Mouse (Mus musculus) liver, embryonic 13.5 days (tissue): ENCODE results near the gene Macrod1. TPM values are rescaled to one million over a fixed set of nuclear protein-coding genes. Genes with fewer than 3 reads are reported as not detected.

ENCODE experiments used
- ATAC-seq: fragments of 200-750 bp; cut with Nextera tagmentation; 2 replicates; pipeline ENCODE4 v1.8.0; 2017; ENCODE audit warnings: low read depth, mild to moderate bottlenecking, moderate number of reproducible peaks, moderate library complexity
- DNase-seq: peaks from one replicate; pipeline ENCODE4 v3.0.0; 2022
- H3K27ac ChIP-seq: fragments of 300-500 bp; sonication (generic); 2 replicates; pipeline ENCODE4 v1.5.1; 2015; ENCODE audit warnings: moderate library complexity, mild to moderate bottlenecking, inconsistent platforms
- H3K27me3 ChIP-seq: fragments of 300-500 bp; sonication (generic); 2 replicates; pipeline ENCODE4 v1.6.1; 2015; ENCODE audit warnings: mild to moderate bottlenecking, inconsistent platforms
- H3K36me3 ChIP-seq: fragments of 300-500 bp; sonication (generic); 2 replicates; pipeline ENCODE4 v1.6.1; 2015; ENCODE audit warnings: mild to moderate bottlenecking, inconsistent platforms
- H3K4me1 ChIP-seq: fragments of 300-500 bp; sonication (generic); replicated peaks from 2 replicates; pipeline ENCODE4 v1.6.1; 2015; ENCODE audit warnings: inconsistent platforms
- H3K4me2 ChIP-seq: fragments of 300-500 bp; sonication (generic); 2 replicates; pipeline ENCODE4 v1.6.1; 2015; ENCODE audit warnings: inconsistent platforms, mild to moderate bottlenecking, moderate library complexity
- H3K4me3 ChIP-seq: fragments of 300-500 bp; sonication (generic); replicated peaks from 2 replicates; pipeline ENCODE4 v1.5.1; 2015; ENCODE audit warnings: mild to moderate bottlenecking, inconsistent platforms
- H3K9ac ChIP-seq: fragments of 300-500 bp; sonication (generic); 2 replicates; pipeline ENCODE4 v1.6.1; 2015; ENCODE audit warnings: mild to moderate bottlenecking, inconsistent platforms
- H3K9me3 ChIP-seq: fragments of 300-500 bp; sonication (generic); replicated peaks from 2 replicates; pipeline ENCODE4 v1.6.1; 2016; ENCODE audit warnings: inconsistent platforms
- WGBS: fragments of 180-500 bp; shearing (Covaris S2); methylation state at CpG from one replicate; pipeline ENCODE4 v1.1.7; 2015; ENCODE audit not compliant: insufficient replicate concordance; 5-methylcytosine and 5-hydroxymethylcytosine counted together
- polyA plus RNA-seq: library from polyadenylated mRNA; unstranded; fragments of >200 nt; fragmentation: Nextera tagmentation; extraction: Ambion mirVana; gene quantifications from 2 replicates; pipeline ENCODE4 v1.2.1, GENCODE M21; 2015

Gene Macrod1
- polyA plus RNA-seq, 1 experiment from 2014 or later: 3.0 TPM

DNA sequence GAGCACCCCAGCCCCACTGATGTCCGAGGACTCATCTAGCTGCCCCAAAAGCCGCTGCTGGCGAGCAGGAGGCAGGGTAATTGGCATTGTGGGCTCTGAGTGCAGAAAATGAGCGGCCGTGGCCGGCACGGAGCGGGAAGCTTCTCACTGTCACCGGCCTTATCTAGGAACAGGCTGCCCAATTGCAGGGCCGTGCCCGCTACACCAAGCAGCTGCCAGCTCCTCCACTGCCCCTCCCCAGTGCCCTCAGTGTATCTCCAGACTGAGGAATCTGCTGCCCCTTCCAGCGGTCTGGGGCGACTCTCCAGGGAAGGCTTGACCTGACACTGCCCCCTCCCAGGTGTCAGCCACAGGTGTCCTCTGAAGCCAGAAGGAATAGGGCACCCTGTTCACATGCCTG is 89.8 kb downstream of the Macrod1 start:
- Histone ChIP-seq H3K4me3 (no peak overlapping the region), H3K27me3 (peaks cover 97% of the 10 kb centered on the region), H3K27ac (no peak overlapping the region), H3K9ac (no peak overlapping the region), H3K4me2 (no peak overlapping the region), H3K36me3 (no peaks in the 10 kb centered on the region), H3K9me3 (no peaks in the 10 kb centered on the region), H3K4me1 (peaks cover 15% of the 10 kb centered on the region)
- ATAC-seq (no peak), DNase-seq (no peak)
- WGBS: 62% methylated on average over 13 of the region's 13 CpGs

DNA sequence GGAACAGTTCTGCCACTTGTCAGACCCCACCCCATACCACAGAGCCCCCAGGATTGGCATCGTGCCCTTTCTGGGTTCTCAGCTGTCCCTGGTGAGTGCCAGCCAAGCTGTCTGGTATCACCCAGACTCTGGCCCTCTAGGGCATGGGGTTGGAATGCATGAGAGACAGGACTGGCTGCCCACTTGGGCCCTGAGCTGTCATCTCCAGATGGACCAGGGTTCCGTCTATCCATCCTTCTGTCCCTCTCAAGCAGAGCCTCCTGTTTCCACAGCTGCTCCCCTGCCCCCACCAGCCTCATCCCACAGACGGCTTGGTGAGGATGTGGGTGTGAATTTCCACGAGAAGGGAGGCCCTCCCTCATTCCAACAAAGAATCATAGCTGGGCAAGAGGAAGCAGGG is 91.5 kb downstream of the Macrod1 start:
- Histone ChIP-seq H3K27me3 (peaks cover 92% of the 10 kb centered on the region), H3K27ac (no peak overlapping the region), H3K4me2 (no peak overlapping the region), H3K9ac (no peak overlapping the region), H3K4me1 (peaks cover 18% of the 10 kb centered on the region), H3K9me3 (no peaks in the 10 kb centered on the region), H3K4me3 (no peak overlapping the region), H3K36me3 (no peaks in the 10 kb centered on the region)
- ATAC-seq (no peak), DNase-seq (no peak)
- WGBS: 34% methylated on average over 4 of the region's 4 CpGs

DNA sequence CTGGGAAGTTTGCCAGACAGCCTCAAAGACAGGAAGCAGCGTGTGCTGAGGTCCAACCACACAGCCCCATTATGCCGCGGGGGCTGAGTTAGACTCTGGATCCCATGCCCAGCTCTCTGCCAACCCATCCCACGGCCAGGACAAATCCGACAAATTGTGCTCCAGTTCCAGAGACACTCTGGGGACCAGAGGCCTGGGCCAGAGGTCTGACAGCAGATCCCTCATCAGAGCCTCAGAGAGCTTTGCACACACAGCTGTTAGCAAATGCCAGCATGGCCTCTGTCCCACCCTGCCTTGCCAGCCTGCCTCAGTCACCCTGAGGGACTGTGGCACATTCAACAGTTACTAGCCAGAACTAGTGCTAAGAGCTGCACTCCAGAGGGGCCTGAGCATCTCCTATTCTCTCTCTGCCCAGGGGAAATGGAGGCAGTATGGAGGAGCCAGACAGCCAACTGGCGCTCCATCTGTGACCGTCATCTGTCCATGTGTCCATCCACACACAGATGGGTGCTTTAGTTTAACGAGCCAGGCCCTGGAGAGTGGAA is 92.0 kb downstream of the Macrod1 start:
- DNase-seq (no peak), ATAC-seq (no peak)
- 53% methylated on average over 8 of the region's 8 CpGs for WGBS
- Histone ChIP-seq H3K4me3 (no peak overlapping the region), H3K9ac (no peak overlapping the region), H3K27ac (no peak overlapping the region), H3K27me3 (peaks cover 91% of the 10 kb centered on the region), H3K4me1 (peaks cover 17% of the 10 kb centered on the region), H3K4me2 (no peak overlapping the region), H3K9me3 (no peaks in the 10 kb centered on the region), H3K36me3 (no peaks in the 10 kb centered on the region)

DNA sequence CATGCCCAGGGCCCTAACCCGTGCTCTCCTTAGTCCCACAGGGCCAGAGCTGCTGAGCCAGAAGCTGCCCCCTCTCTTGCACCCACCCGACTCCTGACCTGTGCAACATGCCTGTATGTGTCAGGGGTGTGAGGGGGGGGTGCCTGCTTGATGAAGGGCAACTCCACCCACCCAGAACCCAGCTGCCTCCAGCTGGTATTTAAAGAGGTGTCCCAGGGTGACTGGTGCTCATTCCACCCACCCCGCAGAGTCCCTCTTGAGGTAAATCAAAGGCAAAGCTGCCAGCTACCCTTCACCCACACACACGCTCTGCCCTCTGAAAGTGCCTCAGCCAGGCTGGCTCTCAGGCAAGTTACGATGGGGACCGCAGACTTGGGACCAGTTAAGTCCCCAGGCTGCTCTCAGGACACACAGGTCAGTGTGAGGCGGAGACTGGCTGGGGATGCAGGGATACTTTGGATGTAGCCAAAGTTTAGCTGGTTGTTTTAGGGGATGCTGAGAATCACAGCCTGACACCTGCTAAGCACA is 92.6 kb downstream of the Macrod1 start:
- 60% methylated on average over 7 of the region's 7 CpGs for WGBS
- no peak overlapping the region for H3K9ac ChIP-seq
- H3K27me3 ChIP-seq: peaks cover 90% of the 10 kb centered on the region
- DNase-seq (no peak), ATAC-seq (no peak)
- peaks cover 11% of the 10 kb centered on the region for H3K4me1 ChIP-seq
- no peaks in the 10 kb centered on the region for H3K9me3 ChIP-seq
- no peaks in the 10 kb centered on the region for H3K36me3 ChIP-seq
- no peak overlapping the region for H3K4me2 ChIP-seq
- H3K4me3 ChIP-seq: no peak overlapping the region
- H3K27ac ChIP-seq: no peak overlapping the region

DNA sequence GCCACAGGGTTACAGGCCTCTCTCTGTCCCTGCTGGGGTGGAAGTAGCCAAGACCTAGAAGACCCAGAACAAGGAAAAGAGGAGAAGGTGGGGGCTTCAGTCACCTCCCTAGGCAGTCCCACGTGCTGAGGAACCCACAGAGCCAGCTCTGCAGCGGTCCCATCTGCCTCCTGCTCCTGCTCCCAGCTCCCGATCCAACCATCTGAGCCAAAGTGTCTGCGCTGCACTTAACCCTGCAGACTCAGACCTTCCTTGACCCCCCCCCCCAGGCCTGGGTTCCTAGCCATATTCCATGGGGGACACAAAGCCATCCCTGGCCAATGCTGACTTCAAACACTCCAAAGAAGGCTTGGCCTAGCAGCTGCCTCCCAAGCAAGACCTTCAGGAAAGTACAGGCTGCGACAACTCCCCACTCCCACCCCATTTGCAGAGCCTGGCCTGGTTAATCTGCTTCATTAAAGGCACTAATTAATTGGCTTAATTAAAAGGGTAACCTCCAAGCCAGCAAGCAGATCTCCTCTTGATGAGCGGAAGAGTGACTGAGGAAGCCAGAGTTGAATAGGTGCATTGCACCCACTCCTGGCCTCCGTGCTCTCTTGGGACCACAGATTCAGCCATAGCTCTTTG is 94.8 kb downstream of the Macrod1 start:
- Histone ChIP-seq H3K4me3 (no peak overlapping the region), H3K27me3 (peaks cover 79% of the 10 kb centered on the region), H3K27ac (no peak overlapping the region), H3K36me3 (no peaks in the 10 kb centered on the region), H3K4me1 (peaks cover 6% of the 10 kb centered on the region; the same call in 1 of the 2 replicates), H3K4me2 (no peak overlapping the region), H3K9me3 (no peaks in the 10 kb centered on the region), H3K9ac (no peak overlapping the region)
- DNase-seq (no peak), ATAC-seq (no peak)
- WGBS: 65% methylated on average over 7 of the region's 7 CpGs

DNA sequence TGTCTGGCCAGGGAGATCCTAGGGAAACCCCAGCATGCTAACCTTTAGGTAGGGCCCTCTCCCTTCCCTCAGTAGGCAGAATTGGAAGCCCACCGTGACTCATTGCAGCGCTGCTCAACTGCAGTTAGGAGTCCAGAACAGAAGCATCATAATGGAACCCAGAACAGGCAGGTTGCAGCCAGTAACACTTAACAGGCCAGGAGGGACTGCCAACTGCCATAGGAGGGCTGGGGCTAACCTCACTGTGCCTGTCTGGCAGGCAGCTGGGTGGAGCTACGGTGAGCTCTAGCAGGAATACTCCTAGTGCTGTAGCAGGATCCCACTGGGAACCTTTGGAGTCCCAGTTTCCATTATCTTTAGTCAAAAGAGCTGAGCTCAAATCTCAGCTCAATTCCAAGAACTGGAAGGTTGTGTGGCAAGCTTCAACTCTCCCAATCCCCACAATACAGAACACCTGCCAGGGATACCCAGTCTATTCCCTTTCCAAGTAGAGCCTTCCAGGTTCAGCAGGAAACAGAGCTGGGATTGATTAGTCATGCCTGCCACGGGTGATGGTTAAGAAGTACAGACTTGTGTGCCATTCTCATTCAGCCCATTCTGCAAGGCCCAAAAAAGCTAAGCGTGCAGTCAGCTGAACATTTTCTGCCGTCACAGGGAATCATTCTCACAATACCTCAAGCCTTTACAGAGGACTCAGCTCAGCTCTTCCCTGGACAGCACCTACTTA is 95.5 kb downstream of the Macrod1 start:
- Histone ChIP-seq H3K27ac (no peak overlapping the region), H3K9ac (no peak overlapping the region), H3K4me3 (no peak overlapping the region), H3K36me3 (no peaks in the 10 kb centered on the region), H3K9me3 (no peaks in the 10 kb centered on the region), H3K27me3 (peaks cover 79% of the 10 kb centered on the region), H3K4me1 (peaks cover 6% of the 10 kb centered on the region; the same call in 1 of the 2 replicates), H3K4me2 (no peak overlapping the region)
- DNase-seq (no peak), ATAC-seq (no peak)
- WGBS: 68% methylated on average over 6 of the region's 6 CpGs

DNA sequence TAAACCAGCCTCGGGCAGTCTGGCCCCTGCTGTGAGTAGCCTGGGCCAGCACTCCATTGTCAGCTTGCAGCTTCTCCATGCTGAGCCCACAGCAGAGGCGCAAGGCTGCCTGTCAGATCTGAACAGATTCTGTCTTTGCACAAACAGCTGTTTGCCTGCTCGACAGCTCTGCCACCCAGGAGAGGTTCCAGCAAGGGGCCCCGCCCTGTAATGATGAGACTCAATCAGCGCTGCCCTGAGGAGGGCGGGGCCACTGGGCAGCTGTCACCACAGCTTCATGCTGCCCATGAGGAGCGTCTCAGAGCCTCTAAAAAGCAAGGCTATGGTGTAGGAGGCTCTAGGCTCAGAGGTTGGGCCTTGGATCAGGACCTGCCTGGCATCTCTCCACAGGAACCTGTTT is 96.6 kb downstream of the Macrod1 start:
- Histone ChIP-seq H3K27me3 (peaks cover 79% of the 10 kb centered on the region), H3K4me1 (peaks cover 6% of the 10 kb centered on the region; the same call in 1 of the 2 replicates), H3K9me3 (no peaks in the 10 kb centered on the region), H3K9ac (no peak overlapping the region), H3K4me3 (no peak overlapping the region), H3K27ac (no peak overlapping the region), H3K36me3 (no peaks in the 10 kb centered on the region), H3K4me2 (no peak overlapping the region)
- 27% methylated on average over 7 of the region's 7 CpGs for WGBS
- ATAC-seq (no peak), DNase-seq (no peak)

DNA sequence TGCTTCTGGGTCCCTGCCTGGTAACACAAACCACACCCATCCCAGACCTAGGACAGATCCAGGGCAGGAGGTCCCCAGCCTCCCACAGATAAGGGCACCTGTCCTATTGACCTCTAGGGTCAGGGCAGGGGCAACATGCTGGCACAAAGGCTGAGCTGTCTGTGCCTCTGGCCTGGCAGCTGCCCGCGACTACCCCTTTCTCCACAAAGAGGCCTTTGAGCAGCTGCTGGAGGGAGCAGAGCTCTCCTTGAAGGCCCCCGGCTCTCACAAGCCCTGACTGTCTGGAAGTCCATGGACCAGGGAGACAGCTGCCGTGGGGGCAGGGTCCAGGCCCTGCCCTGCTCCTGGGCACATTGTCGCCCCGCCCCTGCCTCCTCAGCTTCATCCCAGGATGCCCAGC is 98.6 kb downstream of the Macrod1 start:
- no peaks in the 10 kb centered on the region for H3K9me3 ChIP-seq
- H3K36me3 ChIP-seq: no peaks in the 10 kb centered on the region
- H3K9ac ChIP-seq: no peak overlapping the region
- peaks cover 8% of the 10 kb centered on the region for H3K4me1 ChIP-seq
- no peak overlapping the region for H3K4me3 ChIP-seq
- no peak overlapping the region for H3K4me2 ChIP-seq
- DNase-seq: no peak
- ATAC-seq: no peak
- WGBS: 66% methylated on average over 6 of the region's 6 CpGs
- H3K27ac ChIP-seq: no peak overlapping the region
- peaks cover 79% of the 10 kb centered on the region for H3K27me3 ChIP-seq

DNA sequence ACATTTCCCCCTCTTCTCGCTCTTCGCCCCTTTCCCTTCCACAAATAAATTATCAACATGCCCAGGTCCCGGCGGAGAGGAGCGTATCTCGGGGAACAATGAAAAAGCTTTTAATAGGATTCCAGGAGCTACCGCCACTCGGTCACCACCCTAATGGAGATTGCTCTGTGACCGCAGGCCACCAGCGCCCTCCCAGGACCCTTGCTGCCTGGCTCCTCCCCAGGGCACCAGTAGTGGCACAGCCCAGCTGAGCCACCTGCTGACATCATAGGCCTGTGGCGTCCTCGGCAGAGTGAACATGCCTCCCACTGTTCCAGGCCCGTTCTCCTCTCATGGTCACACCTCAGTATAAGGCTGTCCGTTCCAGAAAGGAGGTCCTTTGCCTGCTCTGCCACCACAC is 101.1 kb downstream of the Macrod1 start:
- no peak for DNase-seq
- no peak overlapping the region for H3K4me2 ChIP-seq
- H3K4me1 ChIP-seq: peaks cover 14% of the 10 kb centered on the region
- no peaks in the 10 kb centered on the region for H3K9me3 ChIP-seq
- no peak overlapping the region for H3K27ac ChIP-seq
- H3K27me3 ChIP-seq: peaks cover 83% of the 10 kb centered on the region
- no peaks in the 10 kb centered on the region for H3K36me3 ChIP-seq
- WGBS: 51% methylated on average over 14 of the region's 14 CpGs
- no peak overlapping the region for H3K4me3 ChIP-seq
- ATAC-seq: no peak
- H3K9ac ChIP-seq: no peak overlapping the region

DNA sequence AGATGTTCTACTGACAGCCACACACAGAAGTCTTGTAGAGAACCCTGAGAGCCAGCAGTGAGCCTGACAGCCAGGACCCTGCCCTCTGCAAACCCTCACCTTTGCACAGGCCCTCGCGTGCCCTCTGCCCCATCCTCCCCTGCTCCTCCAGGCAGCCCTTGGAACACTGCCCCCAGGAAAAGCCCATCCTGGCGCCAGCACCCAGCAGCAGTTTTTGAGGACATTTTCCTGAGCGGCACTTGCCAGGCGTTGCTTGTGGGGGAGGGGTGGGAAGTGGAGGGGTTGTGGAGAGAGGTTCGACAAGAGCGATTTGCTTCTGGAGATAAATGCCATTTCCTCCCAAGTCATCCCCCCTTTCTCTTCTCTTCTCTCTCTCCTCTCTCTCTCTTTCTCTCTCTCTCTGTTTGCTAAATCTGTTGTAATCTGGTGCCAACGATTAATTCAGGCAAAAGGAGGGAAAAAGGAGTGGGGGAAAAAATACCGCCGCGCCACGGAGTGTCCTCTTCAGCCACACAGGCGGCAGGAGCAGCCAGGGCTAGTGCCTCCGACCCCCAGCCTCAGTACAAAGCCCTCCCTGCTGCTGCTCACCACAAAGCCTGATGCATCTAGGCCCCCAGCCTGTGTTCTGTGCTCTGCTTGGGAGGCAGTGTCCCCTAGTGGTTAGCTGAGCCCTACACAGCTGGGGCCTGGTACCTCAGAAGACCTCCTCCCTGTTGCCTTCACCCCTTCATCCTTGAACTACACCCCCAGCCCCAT is 103.7 kb downstream of the Macrod1 start:
- no peaks in the 10 kb centered on the region for H3K9me3 ChIP-seq
- H3K4me1 ChIP-seq: peaks cover 14% of the 10 kb centered on the region
- WGBS: 10% methylated on average over 14 of the region's 14 CpGs
- no peak overlapping the region for H3K27ac ChIP-seq
- ATAC-seq (no peak), DNase-seq (no peak)
- 0 out of 2 replicates have a peak overlapping the region, but pooled peaks have one; percentile 33 for H3K9ac ChIP-seq
- no peak overlapping the region for H3K4me3 ChIP-seq
- no peaks in the 10 kb centered on the region for H3K36me3 ChIP-seq
- no peak overlapping the region for H3K4me2 ChIP-seq
- peaks cover 89% of the 10 kb centered on the region for H3K27me3 ChIP-seq

DNA sequence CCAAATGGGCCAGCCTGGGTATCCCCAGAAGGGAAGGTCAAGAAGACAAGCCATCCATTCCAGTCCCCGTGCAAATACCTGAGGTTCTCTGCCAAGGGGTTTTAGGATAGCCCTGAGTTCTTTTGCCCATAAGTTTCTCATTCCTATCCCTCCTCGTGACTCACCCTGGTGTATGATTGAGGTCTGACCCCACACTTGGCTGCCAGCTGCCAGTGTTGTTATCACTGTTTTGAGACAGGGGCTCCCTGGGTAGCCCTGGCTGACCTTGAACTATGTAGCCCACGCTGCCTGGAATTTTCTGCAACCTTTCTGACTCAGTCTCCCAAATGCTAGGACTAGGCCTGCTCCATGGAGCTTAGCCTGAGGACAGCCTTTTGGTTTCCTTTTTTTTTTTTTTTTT is 104.5 kb downstream of the Macrod1 start:
- peaks cover 22% of the 10 kb centered on the region for H3K4me1 ChIP-seq
- H3K4me3 ChIP-seq: no peak overlapping the region
- H3K9ac ChIP-seq: no peak overlapping the region
- ATAC-seq (no peak), DNase-seq (no peak)
- no peaks in the 10 kb centered on the region for H3K9me3 ChIP-seq
- no peak overlapping the region for H3K27ac ChIP-seq
- H3K27me3 ChIP-seq: peaks cover 95% of the 10 kb centered on the region
- WGBS: 47% methylated on average over 3 of the region's 3 CpGs
- H3K36me3 ChIP-seq: no peaks in the 10 kb centered on the region
- H3K4me2 ChIP-seq: no peak overlapping the region
